Mouse (Mus musculus) limb, embryonic 12.5 days (tissue): Measurements from ENCODE around the gene Chd4. TPM values are rescaled to one million over a fixed set of nuclear protein-coding genes. Genes with fewer than 3 reads are reported as not detected.

Experiments used
- ATAC-seq: fragments of 200-750 bp; cut with Nextera tagmentation; 2 replicates; pipeline ENCODE4 v1.8.0; 2017; ENCODE audit warnings: low read depth, moderate TSS enrichment; ENCODE audit not compliant: insufficient number of reproducible peaks, insufficient read depth, low FRiP score, low TSS enrichment
- H3K27ac ChIP-seq: fragments of 300-500 bp; sonication (generic); 2 replicates; pipeline ENCODE4 v1.5.1; 2016; ENCODE audit warnings: mild to moderate bottlenecking, moderate library complexity
- H3K27me3 ChIP-seq: fragments of 300-500 bp; sonication (generic); 2 replicates; pipeline ENCODE4 v1.6.1; 2016; ENCODE audit warnings: mild to moderate bottlenecking, moderate library complexity
- H3K36me3 ChIP-seq: fragments of 300-500 bp; sonication (generic); 2 replicates; pipeline ENCODE4 v1.6.1; 2016; ENCODE audit warnings: mild to moderate bottlenecking, moderate library complexity
- H3K4me1 ChIP-seq: fragments of 300-500 bp; sonication (generic); replicated peaks from 2 replicates; pipeline ENCODE4 v1.6.1; 2016
- H3K4me2 ChIP-seq: fragments of 300-500 bp; sonication (generic); 2 replicates; pipeline ENCODE4 v1.6.1; 2016; ENCODE audit warnings: mild to moderate bottlenecking, moderate library complexity
- H3K4me3 ChIP-seq: fragments of 300-500 bp; sonication (generic); replicated peaks from 2 replicates; pipeline ENCODE4 v1.5.1; 2016; ENCODE audit warnings: mild to moderate bottlenecking
- H3K9ac ChIP-seq: fragments of 300-500 bp; sonication (generic); replicated peaks from 2 replicates; pipeline ENCODE4 v1.6.1; 2016; ENCODE audit warnings: mild to moderate bottlenecking, moderate library complexity
- H3K9me3 ChIP-seq: fragments of 300-500 bp; sonication (generic); 2 replicates; pipeline ENCODE4 v1.6.1; 2016; ENCODE audit warnings: mild to moderate bottlenecking, moderate library complexity
- WGBS: fragments of 180-500 bp; shearing (Covaris S2); methylation state at CpG from one replicate; pipeline ENCODE4 v1.1.7; 2016; 5-methylcytosine and 5-hydroxymethylcytosine counted together
- polyA plus RNA-seq: library from polyadenylated mRNA; unstranded; fragments of >200 nt; fragmentation: Nextera tagmentation; extraction: Ambion mirVana; gene quantifications from 2 replicates; pipeline ENCODE4 v1.2.1, GENCODE M21; 2016

Chd4 gene
- polyA plus RNA-seq, 1 experiment from 2014 or later: 106 TPM

GRCm38 (mm10) chr6:125094843-125095242, 938 bp upstream of the Chd4 start:
- H3K9me3 ChIP-seq: no peaks in the 10 kb centered on the region
- H3K4me3 ChIP-seq: no peak overlapping the region
- peak overlapping the region; percentile 97; the same call in 1 of the 2 replicates for H3K27ac ChIP-seq
- no peak for ATAC-seq
- H3K4me2 ChIP-seq: no peak overlapping the region
- no peaks in the 10 kb centered on the region for H3K27me3 ChIP-seq
- WGBS: 52% methylated on average over 3 of the region's 3 CpGs
- peaks cover 20% of the 10 kb centered on the region for H3K36me3 ChIP-seq
- H3K4me1 ChIP-seq: peaks cover 42% of the 10 kb centered on the region
- H3K9ac ChIP-seq: no peak overlapping the region

GRCm38 (mm10) chr6:125096279-125096596, 457 bp downstream of the Chd4 start:
- Histone ChIP-seq H3K36me3 (peaks cover 34% of the 10 kb centered on the region), H3K9me3 (no peaks in the 10 kb centered on the region), H3K4me2 (peak overlapping the region; percentile 94), H3K4me3 (peak overlapping the region; percentile 100), H3K27me3 (no peaks in the 10 kb centered on the region), H3K4me1 (peaks cover 41% of the 10 kb centered on the region), H3K9ac (peak overlapping the region; percentile 93), H3K27ac (peak overlapping the region; percentile 97)
- ATAC-seq: peak; percentile 12
- under 1% methylated on average over 25 of the region's 32 CpGs for WGBS

DNA sequence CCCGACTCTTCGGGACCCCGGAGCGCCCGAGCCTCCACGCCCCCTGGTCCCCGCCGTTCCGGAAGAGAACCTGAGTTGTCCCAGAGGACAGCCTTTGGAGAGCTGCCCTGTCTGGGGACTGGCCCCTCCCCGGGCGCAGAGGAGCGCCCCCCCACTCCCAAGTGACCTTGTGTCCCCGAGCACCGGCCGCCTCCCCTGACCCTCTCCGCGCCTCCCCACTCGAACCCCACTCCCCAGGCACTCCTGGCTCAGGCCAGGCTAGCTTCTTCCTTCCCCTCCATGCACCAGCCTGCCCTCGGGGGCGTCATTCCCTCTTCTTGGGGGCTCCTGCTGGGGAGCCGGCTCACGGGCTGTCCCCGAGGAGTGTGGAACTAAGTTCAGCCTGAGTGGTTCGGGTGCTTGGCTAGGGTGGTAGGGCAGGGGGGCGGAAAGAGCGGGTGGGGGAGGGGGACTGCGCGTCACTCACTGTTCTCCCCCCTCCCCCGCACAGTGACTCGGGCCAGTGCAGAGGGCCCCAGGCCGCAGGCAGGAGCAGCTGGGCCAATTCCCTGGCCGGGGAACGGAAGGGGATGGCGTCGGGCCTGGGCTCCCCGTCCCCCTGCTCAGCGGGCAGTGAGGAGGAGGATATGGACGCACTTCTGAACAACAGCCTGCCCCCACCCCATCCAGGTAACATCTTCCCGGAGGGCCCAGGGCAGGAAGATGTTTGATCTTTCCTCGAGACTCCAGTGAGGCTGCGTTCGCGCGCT, 990 bp downstream of the Chd4 start:
- H3K9me3 ChIP-seq: no peaks in the 10 kb centered on the region
- H3K27me3 ChIP-seq: no peaks in the 10 kb centered on the region
- ATAC-seq: peak; percentile 35
- peaks cover 41% of the 10 kb centered on the region for H3K4me1 ChIP-seq
- H3K4me2 ChIP-seq: peak overlapping the region; percentile 94
- peak overlapping the region; percentile 100 for H3K4me3 ChIP-seq
- WGBS: 0% methylated on average over 40 of the region's 44 CpGs
- peak overlapping the region; percentile 97 for H3K27ac ChIP-seq
- peak overlapping the region; percentile 93 for H3K9ac ChIP-seq
- H3K36me3 ChIP-seq: peaks cover 39% of the 10 kb centered on the region

- ATAC-seq: no peak; the same call in 1 of the 2 replicates
- 2% methylated on average over 12 of the region's 12 CpGs for WGBS
- peaks cover 41% of the 10 kb centered on the region for H3K4me1 ChIP-seq
These were observed 1.5 kb downstream of the Chd4 start for GRCm38 (mm10) chr6:125097346-125097689.

GRCm38 (mm10) chr6:125097951-125098350, 2.2 kb downstream of the Chd4 start:
- no peak overlapping the region for H3K27ac ChIP-seq
- H3K9ac ChIP-seq: peak overlapping the region; percentile 93
- peak overlapping the region; percentile 100 for H3K4me3 ChIP-seq
- no peaks in the 10 kb centered on the region for H3K9me3 ChIP-seq
- no peak for ATAC-seq
- H3K4me2 ChIP-seq: peak overlapping the region; percentile 94
- no peaks in the 10 kb centered on the region for H3K27me3 ChIP-seq
- peaks cover 41% of the 10 kb centered on the region for H3K4me1 ChIP-seq
- H3K36me3 ChIP-seq: peaks cover 51% of the 10 kb centered on the region
- WGBS: 56% methylated on average over 8 of the region's 8 CpGs

More at GRCm38 (mm10) chr6:125097346-125097689, 1.5 kb downstream of the Chd4 start:
- peak overlapping the region; percentile 94 for H3K4me2 ChIP-seq
- no peaks in the 10 kb centered on the region for H3K27me3 ChIP-seq
- H3K9ac ChIP-seq: peak overlapping the region; percentile 93
- H3K4me3 ChIP-seq: peak overlapping the region; percentile 100
- H3K27ac ChIP-seq: peak overlapping the region; percentile 97
- H3K36me3 ChIP-seq: peaks cover 45% of the 10 kb centered on the region
- H3K9me3 ChIP-seq: no peaks in the 10 kb centered on the region

GRCm38 (mm10) chr6:125098513-125098912, 2.7 kb downstream of the Chd4 start:
- Histone ChIP-seq H3K27me3 (no peaks in the 10 kb centered on the region), H3K9ac (peak overlapping the region; percentile 93), H3K27ac (no peak overlapping the region), H3K4me3 (peak overlapping the region; percentile 100), H3K4me1 (peaks cover 41% of the 10 kb centered on the region), H3K36me3 (peaks cover 54% of the 10 kb centered on the region), H3K9me3 (no peaks in the 10 kb centered on the region), H3K4me2 (peak overlapping the region; percentile 94)
- ATAC-seq: no peak
- 73% methylated on average over 3 of the region's 3 CpGs for WGBS

GRCm38 (mm10) chr6:125099421-125099971, 3.7 kb downstream of the Chd4 start:
- peaks cover 62% of the 10 kb centered on the region for H3K36me3 ChIP-seq
- no peaks in the 10 kb centered on the region for H3K9me3 ChIP-seq
- H3K27me3 ChIP-seq: no peaks in the 10 kb centered on the region
- H3K9ac ChIP-seq: peak overlapping the region; percentile 51
- WGBS: 60% methylated on average over 5 of the region's 5 CpGs
- peak overlapping the region; percentile 45; the same call in 1 of the 2 replicates for H3K27ac ChIP-seq
- ATAC-seq: no peak
- peaks cover 41% of the 10 kb centered on the region for H3K4me1 ChIP-seq
- peak overlapping the region; percentile 100 for H3K4me3 ChIP-seq
- H3K4me2 ChIP-seq: peak overlapping the region; percentile 94

DNA sequence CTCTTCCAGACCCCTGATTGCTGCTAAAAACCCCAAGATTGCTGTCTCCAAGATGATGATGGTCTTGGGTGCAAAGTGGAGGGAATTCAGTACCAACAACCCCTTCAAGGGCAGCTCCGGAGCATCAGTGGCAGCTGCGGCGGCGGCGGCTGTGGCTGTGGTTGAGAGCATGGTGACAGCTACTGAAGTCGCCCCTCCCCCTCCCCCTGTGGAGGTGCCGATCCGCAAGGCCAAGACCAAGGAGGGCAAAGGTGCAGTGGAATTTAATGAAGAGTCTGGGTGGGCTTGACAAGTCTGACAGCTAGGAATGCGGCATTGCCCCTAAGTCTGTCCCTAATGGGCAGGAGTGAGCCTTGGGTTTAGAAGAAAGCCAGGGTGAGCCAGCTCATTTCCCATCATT, 5.7 kb downstream of the Chd4 start:
- Histone ChIP-seq H3K9ac (no peak overlapping the region), H3K9me3 (no peaks in the 10 kb centered on the region), H3K27ac (no peak overlapping the region), H3K4me2 (no peak overlapping the region), H3K36me3 (peaks cover 81% of the 10 kb centered on the region), H3K4me1 (peaks cover 35% of the 10 kb centered on the region), H3K4me3 (no peak overlapping the region), H3K27me3 (no peaks in the 10 kb centered on the region)
- 78% methylated on average over 9 of the region's 9 CpGs for WGBS
- no peak for ATAC-seq

- no peaks in the 10 kb centered on the region for H3K9me3 ChIP-seq
- H3K27me3 ChIP-seq: no peaks in the 10 kb centered on the region
- H3K36me3 ChIP-seq: peaks cover 95% of the 10 kb centered on the region
- no peak overlapping the region for H3K9ac ChIP-seq
- 96% methylated on average over 4 of the region's 4 CpGs for WGBS
- no peak for ATAC-seq
- no peak overlapping the region for H3K4me3 ChIP-seq
- H3K4me1 ChIP-seq: peaks cover 16% of the 10 kb centered on the region
- H3K27ac ChIP-seq: no peak overlapping the region
- no peak overlapping the region for H3K4me2 ChIP-seq
These were observed 8.4 kb downstream of the Chd4 start for GRCm38 (mm10) chr6:125104223-125104622.

GRCm38 (mm10) chr6:125107705-125108104, 11.9 kb downstream of the Chd4 start:
- Histone ChIP-seq H3K36me3 (peaks cover 95% of the 10 kb centered on the region), H3K27me3 (no peaks in the 10 kb centered on the region), H3K9ac (no peak overlapping the region), H3K27ac (no peak overlapping the region), H3K4me3 (no peak overlapping the region), H3K4me2 (no peak overlapping the region), H3K9me3 (no peaks in the 10 kb centered on the region), H3K4me1 (no peaks in the 10 kb centered on the region)
- 93% methylated on average over 2 of the region's 2 CpGs for WGBS
- ATAC-seq: no peak

DNA sequence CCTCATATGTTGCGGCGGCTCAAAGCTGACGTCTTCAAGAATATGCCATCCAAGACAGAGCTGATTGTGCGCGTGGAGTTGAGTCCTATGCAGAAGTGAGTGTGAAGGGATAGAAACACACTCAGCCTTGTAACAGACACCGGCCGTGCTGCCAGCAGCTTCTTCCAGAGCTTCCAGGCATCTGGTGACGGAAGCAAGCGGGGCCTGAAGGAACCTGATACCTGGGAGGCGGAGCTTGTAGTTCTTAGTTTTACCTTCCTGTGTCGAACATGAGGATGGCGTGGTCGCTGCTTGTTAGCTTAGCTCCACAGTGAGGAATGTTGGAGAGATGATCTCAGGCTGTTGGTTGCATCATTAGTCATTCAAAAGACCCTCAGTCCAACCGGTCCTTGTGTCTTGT, 13.6 kb downstream of the Chd4 start:
- no peak for ATAC-seq
- 81% methylated on average over 14 of the region's 14 CpGs for WGBS
- H3K9me3 ChIP-seq: no peaks in the 10 kb centered on the region
- H3K27me3 ChIP-seq: no peaks in the 10 kb centered on the region
- no peak overlapping the region for H3K4me2 ChIP-seq
- peaks cover 100% of the 10 kb centered on the region for H3K36me3 ChIP-seq
- H3K27ac ChIP-seq: no peak overlapping the region
- H3K9ac ChIP-seq: no peak overlapping the region
- H3K4me3 ChIP-seq: no peak overlapping the region
- no peaks in the 10 kb centered on the region for H3K4me1 ChIP-seq
